Mouse (Mus musculus) megakaryocyte, embryonic 14.5 days (primary cell): ENCODE results near the gene Rhno1. TPM values are rescaled to one million over a fixed set of nuclear protein-coding genes. Genes with fewer than 3 reads are reported as not detected.

Experiments used
- H3K27me3 ChIP-seq: replicated peaks from 2 replicates; pipeline ENCODE3; 2012; ENCODE audit warnings: inconsistent platforms
- H3K36me3 ChIP-seq: replicated peaks from 2 replicates; pipeline ENCODE3; 2012; ENCODE audit warnings: low read length, inconsistent platforms, mixed read lengths
- H3K4me1 ChIP-seq: 2 replicates; pipeline ENCODE4 v1.6.1; 2012; ENCODE audit warnings: inconsistent platforms
- H3K4me3 ChIP-seq: replicated peaks from 2 replicates; pipeline ENCODE3; 2012; ENCODE audit warnings: moderate library complexity, mild to moderate bottlenecking, inconsistent platforms
- H3K9me3 ChIP-seq: 2 replicates; pipeline ENCODE4 v1.6.1; 2012; ENCODE audit warnings: inconsistent platforms
- FLI1 ChIP-seq: IDR thresholded peaks from 2 replicates; pipeline ENCODE4 v1.6.1; 2012; ENCODE audit warnings: low read length, inconsistent platforms, mixed read lengths
- GATA1 ChIP-seq: IDR thresholded peaks from 3 replicates; pipeline ENCODE4 v1.6.1; 2012; ENCODE audit warnings: mixed read lengths, low read length, inconsistent platforms, borderline replicate concordance
- polyA plus RNA-seq: library from polyadenylated mRNA; stranded (reverse); fragments of >175 nt; gene quantifications from 2 replicates; pipeline ENCODE4 v1.2.3, GENCODE M21; 2012; ENCODE audit warnings: low replicate concordance; ENCODE audit not compliant: insufficient read depth

Gene Rhno1
- polyA plus RNA-seq, 1 experiment, result 30.5 TPM

DNA sequence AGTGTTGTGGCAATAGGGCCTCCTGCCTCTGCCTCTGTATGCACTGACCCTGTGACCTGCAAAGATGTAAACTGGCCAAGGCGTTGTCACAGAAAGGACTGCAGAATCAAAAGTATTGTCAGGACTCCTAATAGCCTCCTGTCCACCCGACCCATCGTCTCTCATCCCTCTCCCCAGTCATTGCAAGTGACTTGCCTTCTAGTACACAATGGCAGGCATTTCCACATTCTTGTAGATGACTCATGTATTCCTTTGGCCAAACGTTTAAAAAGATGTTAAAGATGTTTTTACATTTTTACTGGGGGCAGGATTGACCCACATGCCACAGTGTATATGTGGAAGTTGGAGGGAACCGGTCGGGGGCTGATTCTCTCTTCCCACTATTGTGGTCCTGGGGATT is 2.0 kb upstream of the Rhno1 start:
- H3K36me3 ChIP-seq, result peaks cover 49% of the 10 kb centered on the region
- H3K4me3 ChIP-seq, result peak overlapping the region; percentile 42
- H3K9me3 ChIP-seq, result no peaks in the 10 kb centered on the region
- H3K4me1 ChIP-seq, result peaks cover 43% of the 10 kb centered on the region
- no peaks in the 10 kb centered on the region for H3K27me3 ChIP-seq
- TF ChIP-seq FLI1, result no peak
- TF ChIP-seq GATA1, result no peak

DNA sequence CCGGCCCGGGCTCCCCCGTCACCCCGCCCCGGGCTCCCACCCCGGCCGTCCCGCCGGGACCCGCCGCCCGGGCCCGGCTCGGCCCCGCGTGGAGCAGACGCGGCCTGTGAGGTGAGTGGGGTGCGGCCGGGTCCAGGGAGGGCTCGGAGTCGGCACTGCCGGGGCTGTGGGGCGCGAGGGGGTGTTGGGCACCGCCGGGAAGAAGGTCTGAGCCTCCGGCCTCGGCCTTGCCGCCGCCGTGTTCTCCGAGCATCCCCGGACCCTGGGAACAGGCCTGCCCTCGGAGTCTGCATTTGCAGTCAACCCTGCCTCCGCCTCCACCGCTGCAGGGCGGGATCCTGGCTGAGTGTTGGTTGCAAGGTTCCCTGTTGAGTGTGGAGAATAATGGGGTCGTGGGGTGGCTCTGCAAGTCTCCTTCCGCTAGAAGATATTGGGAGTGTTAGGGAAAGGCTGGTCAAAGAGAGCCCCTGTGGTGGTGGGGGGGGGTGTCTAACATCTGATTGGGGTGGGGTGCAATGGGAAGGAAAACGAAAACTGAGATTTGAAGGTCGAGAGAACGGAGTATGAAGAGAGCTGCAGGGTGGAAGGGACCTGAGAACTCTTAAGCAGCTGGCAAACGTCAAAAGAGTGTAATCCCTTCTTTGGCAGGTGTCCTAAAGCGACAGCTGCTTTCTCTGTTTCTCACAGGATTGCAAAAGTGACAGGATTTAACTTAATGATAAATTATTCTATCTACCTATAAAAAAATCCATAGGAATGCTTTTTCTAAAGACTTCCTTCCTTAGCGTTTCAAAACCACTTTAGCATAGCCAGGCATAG is 505 bp upstream of the Rhno1 start:
- no peaks in the 10 kb centered on the region for H3K9me3 ChIP-seq
- peak overlapping the region; percentile 99 for H3K4me3 ChIP-seq
- peaks cover 41% of the 10 kb centered on the region for H3K4me1 ChIP-seq
- no peaks in the 10 kb centered on the region for H3K27me3 ChIP-seq
- TF ChIP-seq FLI1, result no peak
- no peak for TF ChIP-seq GATA1
- peaks cover 45% of the 10 kb centered on the region for H3K36me3 ChIP-seq

DNA sequence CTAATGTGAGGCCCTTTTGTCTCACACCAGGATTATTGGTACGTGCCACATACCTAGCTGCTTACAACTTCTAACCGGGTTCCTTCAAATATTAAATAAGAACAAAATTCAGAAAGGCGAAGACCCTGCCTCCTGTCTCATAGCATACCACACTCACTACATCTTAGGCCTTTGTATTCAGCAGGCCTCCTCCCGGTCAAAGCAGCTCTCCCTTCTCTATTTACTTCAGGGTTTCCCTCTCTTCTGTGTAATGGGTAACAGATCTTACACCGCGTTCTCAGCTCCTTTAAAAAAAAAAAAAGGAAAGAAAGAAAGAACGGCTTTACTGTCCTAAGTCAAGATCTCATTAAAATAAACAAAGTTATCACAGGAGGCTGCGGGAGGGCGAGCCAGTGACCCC is 810 bp downstream of the Rhno1 start:
- peaks cover 46% of the 10 kb centered on the region for H3K36me3 ChIP-seq
- TF ChIP-seq FLI1, result no peak
- TF ChIP-seq GATA1, result no peak
- H3K4me1 ChIP-seq, result peaks cover 41% of the 10 kb centered on the region
- H3K4me3 ChIP-seq, result peak overlapping the region; percentile 99
- no peaks in the 10 kb centered on the region for H3K27me3 ChIP-seq
- H3K9me3 ChIP-seq, result no peaks in the 10 kb centered on the region

DNA sequence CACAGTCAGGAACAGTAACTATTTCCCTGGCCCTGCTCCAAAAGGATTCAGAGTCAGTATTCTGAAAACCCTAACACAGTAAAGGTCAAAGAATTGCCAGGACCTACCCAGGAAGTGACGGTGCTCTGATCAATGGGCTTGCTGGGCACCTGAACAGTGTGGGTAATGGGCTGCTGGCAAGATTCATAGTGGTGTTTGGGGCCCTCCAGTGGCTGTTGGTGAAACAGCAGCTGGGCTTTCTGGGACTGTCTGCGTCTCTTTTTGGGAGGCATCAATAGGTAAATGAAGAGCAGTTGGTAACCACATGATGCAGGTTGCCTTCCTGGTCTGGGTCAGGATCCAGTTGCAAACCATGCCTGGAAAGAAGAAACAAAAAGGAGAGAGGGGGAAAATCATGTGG is 3.7 kb downstream of the Rhno1 start:
- TF ChIP-seq FLI1 (no peak), GATA1 (no peak)
- peaks cover 48% of the 10 kb centered on the region for H3K4me1 ChIP-seq
- H3K36me3 ChIP-seq, result peaks cover 32% of the 10 kb centered on the region

DNA sequence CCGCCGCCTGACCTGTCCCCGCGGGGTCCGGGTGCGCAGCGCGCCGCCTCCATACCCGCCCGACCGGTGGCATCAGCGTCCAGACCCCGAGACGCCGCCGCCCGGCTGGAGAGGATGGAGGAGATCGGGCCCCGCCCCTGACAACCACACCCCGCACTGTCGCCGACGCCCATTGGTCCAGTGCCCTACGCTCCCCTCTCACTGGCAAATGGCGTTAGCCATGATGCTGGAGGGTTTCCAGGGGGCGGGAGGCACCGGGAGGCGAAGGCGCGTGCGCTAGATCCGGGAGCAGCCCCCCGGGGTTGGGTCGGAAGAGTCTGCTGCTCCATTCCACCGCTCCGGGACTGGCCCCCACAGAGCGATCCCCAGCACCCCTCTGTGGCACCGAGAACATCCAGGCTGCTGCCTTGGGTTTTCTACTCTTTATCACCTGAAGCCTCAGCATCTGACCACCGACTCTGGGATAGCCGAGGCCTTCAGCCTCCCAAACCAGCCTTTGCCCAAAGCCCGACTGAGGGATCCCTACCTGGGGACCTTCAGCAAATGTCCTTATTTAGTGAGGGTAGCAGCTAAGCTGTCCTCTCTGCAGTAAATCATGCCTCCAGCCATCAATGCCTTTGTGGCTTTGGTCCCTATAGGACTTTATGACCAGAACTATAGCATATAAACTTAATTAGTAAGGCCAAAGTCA is 6.8 kb downstream of the Rhno1 start, which contains the start of gene Tulp3:
Tulp3 (minus strand) TSS at position 126 of the 691 bp plus-strand sequence.
- peak within 1 kb of the TSS; percentile 96 for H3K4me3 ChIP-seq
- peaks cover 39% of the 10 kb centered on the region for H3K4me1 ChIP-seq
- H3K36me3 ChIP-seq, result peaks cover 34% of the 10 kb centered on the region
- no peaks in the 10 kb centered on the region for H3K27me3 ChIP-seq
- no peaks in the 10 kb centered on the region for H3K9me3 ChIP-seq
- TF ChIP-seq GATA1, result no peak
- TF ChIP-seq FLI1, result no peak

More for the DNA sequence above, 3.7 kb downstream of the Rhno1 start:
- no peaks in the 10 kb centered on the region for H3K9me3 ChIP-seq
- no peaks in the 10 kb centered on the region for H3K27me3 ChIP-seq
- H3K4me3 ChIP-seq, result no peak overlapping the region

DNA sequence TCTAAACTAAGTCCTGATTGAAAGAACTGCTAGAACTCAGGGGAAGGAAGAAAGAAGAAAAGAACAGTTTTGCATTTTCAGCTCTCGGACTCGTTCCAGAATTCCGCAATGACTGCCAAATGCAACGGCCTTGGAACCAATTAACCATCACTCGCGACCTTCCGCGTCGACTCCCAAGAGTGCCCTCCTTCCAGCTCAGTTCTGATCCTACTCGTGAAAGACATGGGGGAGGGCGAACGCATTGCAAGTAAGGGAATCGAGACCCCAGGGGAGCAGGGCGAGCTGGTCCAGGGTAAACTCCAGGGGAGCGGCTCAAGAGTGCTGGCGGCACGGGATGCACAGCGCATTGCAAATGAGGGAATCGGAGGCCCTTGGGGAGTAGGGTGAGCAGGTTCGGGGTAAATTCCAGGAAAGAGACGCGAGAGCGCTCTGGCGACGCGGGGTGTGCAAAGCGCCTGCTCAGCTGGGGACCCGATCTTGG is 7.5 kb downstream of the Rhno1 start:
- H3K4me3 ChIP-seq, result peak overlapping the region; percentile 96
- TF ChIP-seq GATA1, result no peak
- no peak for TF ChIP-seq FLI1
- H3K27me3 ChIP-seq, result no peaks in the 10 kb centered on the region
- peaks cover 39% of the 10 kb centered on the region for H3K36me3 ChIP-seq
- peaks cover 46% of the 10 kb centered on the region for H3K4me1 ChIP-seq
- H3K9me3 ChIP-seq, result no peaks in the 10 kb centered on the region

DNA sequence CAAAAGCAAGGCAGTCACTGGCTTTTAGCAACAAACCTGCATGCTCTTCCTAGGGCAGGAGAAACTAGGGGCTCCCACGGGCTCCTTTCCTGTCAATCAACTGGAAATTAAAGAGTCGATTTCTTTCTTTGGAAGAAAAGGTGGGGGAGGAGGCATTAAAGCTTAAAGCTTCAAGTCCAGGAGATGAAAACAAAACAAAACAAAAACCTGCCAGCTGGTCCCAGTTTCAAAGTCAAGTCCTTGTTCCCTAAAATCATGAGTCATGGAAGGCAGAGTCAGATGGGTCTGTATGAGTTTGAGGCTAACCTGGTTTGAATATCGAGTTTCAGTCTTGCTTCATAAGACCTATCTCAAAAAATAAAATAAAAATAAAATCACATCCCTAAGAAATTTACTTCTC is 8.6 kb downstream of the Rhno1 start:
- Histone ChIP-seq H3K36me3 (peaks cover 33% of the 10 kb centered on the region), H3K4me3 (no peak overlapping the region), H3K27me3 (no peaks in the 10 kb centered on the region), H3K4me1 (peaks cover 48% of the 10 kb centered on the region), H3K9me3 (no peaks in the 10 kb centered on the region)
- TF ChIP-seq GATA1 (no peak), FLI1 (no peak)

DNA sequence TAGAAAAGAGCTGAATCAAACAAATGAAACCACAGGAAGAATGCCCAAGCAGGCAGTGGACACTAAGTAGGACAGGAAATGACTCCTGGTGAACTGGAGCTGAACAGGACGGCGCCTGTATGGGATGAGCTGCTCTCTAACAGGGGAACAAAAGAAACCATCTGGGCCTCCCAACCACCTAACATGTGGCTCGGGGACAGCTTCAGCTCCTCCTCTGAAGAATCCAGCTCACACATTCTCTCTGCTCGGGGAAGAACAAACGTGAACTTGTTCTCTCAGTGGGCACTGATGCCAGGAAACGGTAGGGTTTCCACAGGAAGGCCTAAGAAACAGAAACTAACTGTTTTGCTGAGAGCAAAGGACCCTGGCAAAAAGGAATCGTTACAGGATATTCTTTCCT is 13.0 kb downstream of the Rhno1 start:
- TF ChIP-seq FLI1, result no peak
- TF ChIP-seq GATA1, result no peak
- Histone ChIP-seq H3K4me3 (peak overlapping the region; percentile 71), H3K27me3 (no peaks in the 10 kb centered on the region), H3K36me3 (peaks cover 9% of the 10 kb centered on the region), H3K4me1 (peaks cover 74% of the 10 kb centered on the region), H3K9me3 (no peaks in the 10 kb centered on the region)

DNA sequence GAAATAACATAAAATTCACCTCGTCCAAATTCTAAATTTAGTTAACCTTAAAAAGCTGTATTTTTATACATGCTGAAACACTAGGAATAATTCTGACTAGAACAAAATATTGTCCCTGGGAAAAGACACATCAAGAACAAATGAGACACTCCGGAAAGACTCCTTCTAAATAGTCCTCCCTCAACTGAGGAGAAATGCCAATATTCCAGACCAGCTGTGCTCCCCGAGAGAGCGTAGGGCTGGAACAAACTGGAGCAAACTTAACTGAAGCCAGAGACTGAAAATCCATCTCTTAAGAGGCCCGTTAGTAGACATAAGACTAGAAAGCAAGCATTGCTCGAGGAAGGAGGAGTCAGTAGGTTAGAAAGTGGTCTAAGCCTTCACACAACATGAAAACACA is 15.9 kb downstream of the Rhno1 start:
- no peaks in the 10 kb centered on the region for H3K27me3 ChIP-seq
- TF ChIP-seq FLI1 (no peak), GATA1 (no peak)
- no peaks in the 10 kb centered on the region for H3K9me3 ChIP-seq
- H3K36me3 ChIP-seq, result peaks cover 11% of the 10 kb centered on the region
- H3K4me1 ChIP-seq, result peaks cover 88% of the 10 kb centered on the region
- no peak overlapping the region for H3K4me3 ChIP-seq

DNA sequence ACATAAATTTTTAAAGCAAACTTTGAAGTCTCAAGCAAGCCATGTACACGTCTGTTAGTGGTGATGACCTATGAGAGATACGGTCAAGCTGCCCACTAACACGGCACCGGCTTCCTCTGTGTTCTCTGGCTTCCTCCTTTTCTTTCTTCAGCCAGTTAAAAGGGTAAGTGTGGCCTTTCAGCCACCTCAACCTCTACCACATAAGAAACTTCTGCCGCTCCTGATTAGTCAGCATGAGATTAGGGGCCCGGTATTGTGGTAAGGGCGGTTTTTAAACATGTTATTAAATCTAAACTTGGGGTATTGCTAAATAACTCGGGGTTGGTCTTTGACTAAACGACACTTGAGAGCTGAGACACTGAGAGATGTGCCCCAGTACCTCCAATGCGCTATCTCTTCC is 17.1 kb downstream of the Rhno1 start:
- Histone ChIP-seq H3K4me1 (peaks cover 92% of the 10 kb centered on the region), H3K9me3 (no peaks in the 10 kb centered on the region), H3K4me3 (peak overlapping the region; percentile 84), H3K36me3 (peaks cover 7% of the 10 kb centered on the region), H3K27me3 (no peaks in the 10 kb centered on the region)
- TF ChIP-seq GATA1, result no peak
- no peak for TF ChIP-seq FLI1
